Mouse (Mus musculus): ENCODE measurements around the gene Zfp423.

Zfp423 gene

GRCm38 (mm10) chr8:87690100-87691095 lies 269.0 kb downstream of the Zfp423 start:
- DNase-seq: no peak

GRCm38 (mm10) chr8:87689192-87689591 lies 270.2 kb downstream of the Zfp423 start:
- DNase-seq: no peak

GRCm38 (mm10) chr8:87688348-87688747 lies 271.0 kb downstream of the Zfp423 start:
- no peak for DNase-seq

GRCm38 (mm10) chr8:87686986-87687698 lies 272.3 kb downstream of the Zfp423 start:
- DNase-seq: no peak

- no peak for DNase-seq
Measured at GRCm38 (mm10) chr8:87686026-87686425, 273.4 kb downstream of the Zfp423 start.

- DNase-seq: no peak
Measured at GRCm38 (mm10) chr8:87685392-87685791, 274.0 kb downstream of the Zfp423 start.

- no peak for DNase-seq
Measured at GRCm38 (mm10) chr8:87682066-87682465, 277.3 kb downstream of the Zfp423 start.

- DNase-seq: no peak
Measured at GRCm38 (mm10) chr8:87680034-87680433, 279.4 kb downstream of the Zfp423 start.

- no peak for DNase-seq
Measured at GRCm38 (mm10) chr8:87679431-87680003, 279.9 kb downstream of the Zfp423 start.

GRCm38 (mm10) chr8:87675411-87675810 lies 284.0 kb downstream of the Zfp423 start:
- no peak for DNase-seq

GRCm38 (mm10) chr8:87674157-87674556 lies 285.2 kb downstream of the Zfp423 start:
- DNase-seq: no peak

GRCm38 (mm10) chr8:87672214-87672613 lies 287.2 kb downstream of the Zfp423 start:
- DNase-seq: no peak

- DNase-seq: no peak
Measured at GRCm38 (mm10) chr8:87671209-87671970, 288.0 kb downstream of the Zfp423 start.

GRCm38 (mm10) chr8:87670232-87670631 lies 289.2 kb downstream of the Zfp423 start:
- no peak for DNase-seq

GRCm38 (mm10) chr8:87668736-87669135 lies 290.7 kb downstream of the Zfp423 start:
- DNase-seq: no peak

GRCm38 (mm10) chr8:87667914-87668643 lies 291.3 kb downstream of the Zfp423 start:
- no peak for DNase-seq

GRCm38 (mm10) chr8:87667297-87667696 lies 292.1 kb downstream of the Zfp423 start:
- no peak for DNase-seq

GRCm38 (mm10) chr8:87665337-87665736 lies 294.1 kb downstream of the Zfp423 start:
- no peak for DNase-seq

GRCm38 (mm10) chr8:87664217-87664509 lies 295.2 kb downstream of the Zfp423 start:
- DNase-seq: no peak

GRCm38 (mm10) chr8:87663349-87664216 lies 295.8 kb downstream of the Zfp423 start:
- peak; percentile 73 to 82 for DNase-seq

- no peak for DNase-seq
Measured at GRCm38 (mm10) chr8:87662811-87663341, 296.5 kb downstream of the Zfp423 start.

All from kidney, postnatal 25 days (tissue).